Mouse (Mus musculus): ENCODE measurements at regions not wholly inside any gene's neighbourhood (a gene's known extent, or its start where the extent isn't known, plus 50 kb on each side); places are given as distances from the start of the nearest gene placed in this dataset.
A peak's percentile ranks its signal among the peaks of the same experiment; 100 is the strongest.

GRCm38 (mm10) chr4:142772751-142773455, 439.9 kb downstream of the Prdm2 start:
- DNase-seq = peak; percentile 10

- DNase-seq = no peak
Measured at GRCm38 (mm10) chr4:142771520-142772150, 441.2 kb downstream of the Prdm2 start.

- DNase-seq = no peak
Measured at GRCm38 (mm10) chr4:142770177-142770576, 442.6 kb downstream of the Prdm2 start.

- no peak for DNase-seq
Measured at GRCm38 (mm10) chr4:142767665-142768064, 445.1 kb downstream of the Prdm2 start.

- no peak for DNase-seq
Measured at GRCm38 (mm10) chr4:142761577-142761976, 451.2 kb downstream of the Prdm2 start.

GRCm38 (mm10) chr4:142758102-142758501, 454.7 kb downstream of the Prdm2 start:
- DNase-seq = no peak

- DNase-seq = peak; percentile 17
Measured at GRCm38 (mm10) chr4:142756332-142756731, 456.5 kb downstream of the Prdm2 start.

GRCm38 (mm10) chr4:142749918-142750317, 462.9 kb downstream of the Prdm2 start:
- DNase-seq = no peak

- DNase-seq = no peak
Measured at GRCm38 (mm10) chr4:142723554-142723907, 484.3 kb upstream of the Kazn start.

- DNase-seq = no peak
Measured at GRCm38 (mm10) chr4:142722845-142723553, 483.8 kb upstream of the Kazn start.

- no peak for DNase-seq
Measured at GRCm38 (mm10) chr4:142701606-142702005, 462.4 kb upstream of the Kazn start.

GRCm38 (mm10) chr4:142694926-142695325, 455.7 kb upstream of the Kazn start:
- no peak for DNase-seq

- DNase-seq = peak; percentile 10
Measured at GRCm38 (mm10) chr4:142688241-142688640, 449.0 kb upstream of the Kazn start.

- no peak for DNase-seq
Measured at GRCm38 (mm10) chr4:142677426-142677825, 438.2 kb upstream of the Kazn start.

- DNase-seq = no peak
Measured at GRCm38 (mm10) chr4:142674641-142675465, 435.7 kb upstream of the Kazn start.

- no peak for DNase-seq
Measured at GRCm38 (mm10) chr4:142671872-142672458, 432.8 kb upstream of the Kazn start.

GRCm38 (mm10) chr4:142664781-142665180, 425.6 kb upstream of the Kazn start:
- DNase-seq = no peak

GRCm38 (mm10) chr4:142658156-142658555, 419.0 kb upstream of the Kazn start:
- no peak for DNase-seq

GRCm38 (mm10) chr4:142641069-142641468, 401.9 kb upstream of the Kazn start:
- DNase-seq = no peak

GRCm38 (mm10) chr4:142639340-142639733, 400.1 kb upstream of the Kazn start:
- no peak for DNase-seq

GRCm38 (mm10) chr4:142638733-142639339, 399.6 kb upstream of the Kazn start:
- DNase-seq = no peak

GRCm38 (mm10) chr4:142638057-142638456, 398.9 kb upstream of the Kazn start:
- DNase-seq = no peak
